Mouse (Mus musculus) lung, postnatal 0 days (tissue): Measurements from ENCODE around the gene Gna12. TPM values are rescaled to one million over a fixed set of nuclear protein-coding genes. Genes with fewer than 3 reads are reported as not detected.

Experiments used
- ATAC-seq: fragments of 200-750 bp; cut with Nextera tagmentation; 2 replicates; pipeline ENCODE4 v1.8.0; 2017; ENCODE audit warnings: moderate library complexity
- DNase-seq: peaks from one replicate; pipeline ENCODE4 v3.0.0-alpha.2; 2016; ENCODE audit warnings: low spot score
- H3K27ac ChIP-seq: fragments of 300-500 bp; sonication (generic); 2 replicates; pipeline ENCODE4 v1.5.1; 2014; ENCODE audit warnings: antibody characterized with exemption, mild to moderate bottlenecking, low read length, mixed read lengths
- H3K27me3 ChIP-seq: fragments of 300-500 bp; sonication (generic); replicated peaks from 2 replicates; pipeline ENCODE4 v1.6.1; 2014; ENCODE audit warnings: low read length, mixed read lengths; ENCODE audit not compliant: insufficient read depth
- H3K36me3 ChIP-seq: fragments of 300-500 bp; sonication (generic); 2 replicates; pipeline ENCODE4 v1.6.1; 2014; ENCODE audit warnings: low read length, mixed read lengths; ENCODE audit not compliant: insufficient read depth
- H3K4me1 ChIP-seq: fragments of 300-500 bp; sonication (generic); 2 replicates; pipeline ENCODE4 v1.6.1; 2014; ENCODE audit warnings: antibody characterized with exemption, low read depth, low read length, mixed read lengths; ENCODE audit not compliant: insufficient read depth
- H3K4me2 ChIP-seq: fragments of 300-500 bp; sonication (generic); replicated peaks from 2 replicates; pipeline ENCODE4 v1.6.1; 2014; ENCODE audit warnings: low read depth, mild to moderate bottlenecking, low read length, moderate library complexity, mixed read lengths
- H3K4me3 ChIP-seq: fragments of 300-500 bp; sonication (generic); 2 replicates; pipeline ENCODE4 v1.5.1; 2014; ENCODE audit warnings: low read depth, low read length
- H3K9ac ChIP-seq: fragments of 300-500 bp; sonication (generic); replicated peaks from 2 replicates; pipeline ENCODE4 v1.6.1; 2014; ENCODE audit warnings: low read depth, mild to moderate bottlenecking
- H3K9me3 ChIP-seq: fragments of 300-500 bp; sonication (generic); 2 replicates; pipeline ENCODE4 v1.6.1; 2016; ENCODE audit warnings: low read length, mixed read lengths
- CTCF ChIP-seq: IDR thresholded peaks from 2 replicates; pipeline ENCODE4 v1.5.1; 2016; ENCODE audit warnings: antibody characterized with exemption, mild to moderate bottlenecking
- EP300 ChIP-seq: IDR thresholded peaks from 2 replicates; pipeline ENCODE4 v1.6.1; 2016; ENCODE audit warnings: antibody characterized with exemption, mild to moderate bottlenecking, control low read depth
- WGBS: fragments of 180-500 bp; shearing (Covaris S2); extraction: QIAGEN DNeasy Blood & Tissue Kit; methylation state at CpG from one replicate; pipeline ENCODE4 v1.1.7; 2014; 5-methylcytosine and 5-hydroxymethylcytosine counted together
- polyA plus RNA-seq: library from polyadenylated mRNA; unstranded; fragments of >200 nt; fragmentation: Nextera tagmentation; extraction: Ambion mirVana; gene quantifications from 2 replicates; pipeline ENCODE4 v1.2.1, GENCODE M21; 2015

Gene Gna12
- polyA plus RNA-seq, 1 experiment from 2014 or later = 25.4 TPM

GRCm38 (mm10) chr5:140869034-140869433, 38.8 kb upstream of the Gna12 start:
- H3K9ac ChIP-seq = no peak overlapping the region
- no peaks in the 10 kb centered on the region for H3K27me3 ChIP-seq
- H3K4me2 ChIP-seq = no peak overlapping the region
- H3K9me3 ChIP-seq = no peaks in the 10 kb centered on the region
- no peak overlapping the region for H3K27ac ChIP-seq
- WGBS = 50% methylated on average over 2 of the region's 2 CpGs
- TF ChIP-seq EP300 (no peak), CTCF (peak; percentile 92)
- peaks cover 7% of the 10 kb centered on the region; the same call in 1 of the 2 replicates for H3K4me1 ChIP-seq
- peak; percentile 58 for DNase-seq
- ATAC-seq = no peak
- no peak overlapping the region for H3K4me3 ChIP-seq
- H3K36me3 ChIP-seq = no peaks in the 10 kb centered on the region

DNA sequence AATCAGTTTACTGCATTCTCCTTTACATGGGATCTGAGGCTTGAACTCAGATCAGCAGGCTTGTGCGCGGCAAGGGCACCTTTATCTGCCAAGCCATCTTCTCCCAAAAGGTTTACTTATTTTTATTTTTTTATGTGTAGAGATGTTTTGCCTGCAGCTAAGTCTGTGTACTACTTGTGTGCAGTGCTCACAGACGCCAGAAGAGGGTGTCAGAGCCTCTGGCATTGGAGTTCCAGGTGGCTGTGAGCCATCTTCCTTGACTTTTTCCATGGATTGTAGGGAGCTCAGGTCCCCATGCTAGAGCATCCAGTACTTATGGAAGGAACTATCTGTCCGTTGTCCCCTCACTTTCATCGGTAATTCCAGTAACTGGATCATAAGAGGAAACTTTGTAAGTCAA, 29.5 kb upstream of the Gna12 start:
- no peak overlapping the region for H3K27ac ChIP-seq
- WGBS = 80% methylated on average over 5 of the region's 5 CpGs
- ATAC-seq (no peak), DNase-seq (no peak)
- no peak overlapping the region for H3K4me2 ChIP-seq
- H3K9me3 ChIP-seq = no peaks in the 10 kb centered on the region
- H3K4me1 ChIP-seq = no peaks in the 10 kb centered on the region
- no peaks in the 10 kb centered on the region for H3K36me3 ChIP-seq
- TF ChIP-seq EP300 (no peak), CTCF (peak; percentile 25)
- H3K4me3 ChIP-seq = no peak overlapping the region
- H3K27me3 ChIP-seq = no peaks in the 10 kb centered on the region
- no peak overlapping the region for H3K9ac ChIP-seq

- Histone ChIP-seq H3K4me3 (no peak overlapping the region), H3K27me3 (no peaks in the 10 kb centered on the region), H3K9me3 (no peaks in the 10 kb centered on the region), H3K27ac (no peak overlapping the region), H3K9ac (no peak overlapping the region), H3K36me3 (no peaks in the 10 kb centered on the region), H3K4me2 (no peak overlapping the region), H3K4me1 (no peaks in the 10 kb centered on the region)
- DNase-seq (no peak), ATAC-seq (no peak)
- peak; percentile 47 for TF ChIP-seq CTCF
- no peak for TF ChIP-seq EP300
- 77% methylated on average over 3 of the region's 3 CpGs for WGBS
These were observed 28.1 kb upstream of the Gna12 start for GRCm38 (mm10) chr5:140858335-140858734.

GRCm38 (mm10) chr5:140857432-140858154, 27.4 kb upstream of the Gna12 start:
- no peak overlapping the region for H3K4me2 ChIP-seq
- H3K36me3 ChIP-seq = no peaks in the 10 kb centered on the region
- no peak overlapping the region for H3K27ac ChIP-seq
- H3K4me3 ChIP-seq = no peak overlapping the region
- H3K4me1 ChIP-seq = no peaks in the 10 kb centered on the region
- WGBS = 51% methylated on average over 8 of the region's 8 CpGs
- no peaks in the 10 kb centered on the region for H3K27me3 ChIP-seq
- ATAC-seq (no peak), DNase-seq (no peak)
- H3K9ac ChIP-seq = no peak overlapping the region
- no peaks in the 10 kb centered on the region for H3K9me3 ChIP-seq
- peak; percentile 50 for TF ChIP-seq CTCF
- no peak for TF ChIP-seq EP300

DNA sequence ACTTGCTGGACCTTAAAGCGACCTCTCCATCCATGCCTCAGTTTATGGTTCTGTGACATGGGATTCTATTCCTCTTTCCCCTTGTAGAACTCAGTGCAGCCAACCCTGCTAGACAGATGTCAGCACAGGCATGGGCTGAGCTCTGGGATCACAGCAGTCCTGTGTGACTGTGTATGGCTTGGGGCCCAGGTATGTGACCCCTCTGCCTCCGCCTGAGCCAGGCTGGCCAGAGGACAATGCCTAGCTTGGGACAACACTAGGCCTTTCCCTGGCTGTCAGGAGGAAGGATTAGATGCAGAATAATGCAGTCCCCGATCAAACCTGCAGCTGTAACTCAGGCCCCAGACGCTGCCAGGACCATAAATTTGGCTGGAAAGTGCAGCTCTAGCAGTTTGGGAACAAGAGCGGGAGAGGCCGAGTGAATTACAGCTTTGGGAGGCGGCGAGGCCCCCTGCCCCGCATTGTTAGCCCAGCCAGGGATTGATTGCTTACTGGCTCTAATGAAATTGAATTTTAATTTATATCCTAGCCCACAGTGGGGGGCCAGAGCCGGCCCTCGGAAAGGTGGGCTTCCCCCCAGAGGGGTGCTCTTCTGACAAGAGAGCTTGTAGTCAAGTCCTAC, 25.8 kb upstream of the Gna12 start:
- H3K9me3 ChIP-seq = no peaks in the 10 kb centered on the region
- H3K4me1 ChIP-seq = no peaks in the 10 kb centered on the region
- H3K4me2 ChIP-seq = no peak overlapping the region
- H3K27me3 ChIP-seq = no peaks in the 10 kb centered on the region
- no peak overlapping the region for H3K4me3 ChIP-seq
- DNase-seq (no peak), ATAC-seq (no peak)
- TF ChIP-seq CTCF (no peak), EP300 (no peak)
- H3K27ac ChIP-seq = no peak overlapping the region
- H3K9ac ChIP-seq = no peak overlapping the region
- H3K36me3 ChIP-seq = no peaks in the 10 kb centered on the region
- 71% methylated on average over 11 of the region's 11 CpGs for WGBS

DNA sequence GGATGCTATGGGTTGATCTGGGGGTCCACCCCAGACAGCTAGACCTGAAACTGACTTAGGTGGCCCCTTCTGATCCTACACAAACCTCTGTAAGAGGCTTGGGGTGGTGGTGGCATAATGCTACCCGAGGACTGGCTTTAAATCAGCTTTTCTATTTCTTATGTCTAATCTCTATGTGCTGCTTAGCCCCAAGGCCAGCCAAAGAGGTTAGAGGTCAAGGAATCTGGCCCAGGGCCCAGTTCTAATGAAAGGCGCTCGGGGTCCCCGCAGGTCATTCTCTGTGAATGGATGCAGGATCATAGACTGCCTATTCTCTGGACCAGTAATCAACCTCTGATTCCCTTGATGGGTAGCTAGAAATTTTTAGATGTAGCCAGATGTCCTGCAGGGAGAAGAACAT, 24.5 kb upstream of the Gna12 start:
- no peak overlapping the region for H3K9ac ChIP-seq
- no peaks in the 10 kb centered on the region for H3K36me3 ChIP-seq
- TF ChIP-seq EP300 (no peak), CTCF (no peak)
- H3K27me3 ChIP-seq = no peaks in the 10 kb centered on the region
- no peak overlapping the region for H3K4me2 ChIP-seq
- WGBS = 85% methylated on average over 4 of the region's 4 CpGs
- H3K4me1 ChIP-seq = no peaks in the 10 kb centered on the region
- H3K27ac ChIP-seq = no peak overlapping the region
- no peak for DNase-seq
- ATAC-seq = no peak
- no peak overlapping the region for H3K4me3 ChIP-seq
- no peaks in the 10 kb centered on the region for H3K9me3 ChIP-seq
